25 mouse cellular contexts compared by ENCODE assay signal in genomic region chr6:6997956-6998355, GRCm38 (mm10).
"Had no signal": no experiment of that assay in that cellular context is flagged by ENCODE, and none has a peak within 500 bp of the region (broad histone marks: within the 10 kb centered on the region; RNA-seq: fewer than 3 reads in every experiment).

No protein-coding gene starts in this region.

- H3K4me1 ChIP-seq: liver, embryonic 15.5 days; lung, embryonic 15.5 days; megakaryocyte, embryonic 14.5 days; midbrain, embryonic 10.5 days; midbrain, embryonic 12.5 days; neural tube, embryonic 13.5 days; neural tube, embryonic 15.5 days; stomach, embryonic 15.5 days had no signal

- DNase-seq: liver, postnatal 0 days; lung, adult 2 months; lung, postnatal 14 days; lung, postnatal 36 days; midbrain, embryonic 14.5 days; retina, postnatal 1 day; right cerebral cortex, adult 18-20 months; right cerebral cortex, postnatal 25 days; right cerebral cortex, postnatal 4 days; thymus, adult 2 months; thymus, postnatal 25 days; thymus, postnatal 4 days had no signal

- H3K9me3 ChIP-seq: liver, embryonic 15.5 days; lung, embryonic 15.5 days; megakaryocyte, embryonic 14.5 days; midbrain, embryonic 10.5 days; midbrain, embryonic 12.5 days; neural tube, embryonic 13.5 days; neural tube, embryonic 15.5 days; stomach, embryonic 15.5 days had no signal

- H3K36me3 ChIP-seq: liver, embryonic 15.5 days; lung, embryonic 15.5 days; midbrain, embryonic 10.5 days; midbrain, embryonic 12.5 days; neural tube, embryonic 13.5 days; neural tube, embryonic 15.5 days; stomach, embryonic 15.5 days had no signal

- ATAC-seq: liver, postnatal 0 days; lung, postnatal 0 days; midbrain, embryonic 16.5 days had no signal

- H3K4me3 ChIP-seq: liver, embryonic 15.5 days; lung, embryonic 15.5 days; megakaryocyte, embryonic 14.5 days; midbrain, embryonic 10.5 days; midbrain, embryonic 12.5 days; myocyte; neural tube, embryonic 13.5 days; neural tube, embryonic 15.5 days; stomach, embryonic 15.5 days had no signal

- H3K4me2 ChIP-seq: liver, embryonic 15.5 days; lung, embryonic 15.5 days; midbrain, embryonic 12.5 days; neural tube, embryonic 13.5 days; neural tube, embryonic 15.5 days; stomach, embryonic 15.5 days had no signal

- H3K27me3 ChIP-seq: liver, embryonic 15.5 days; lung, embryonic 15.5 days; megakaryocyte, embryonic 14.5 days; midbrain, embryonic 12.5 days; neural tube, embryonic 13.5 days; neural tube, embryonic 15.5 days; stomach, embryonic 15.5 days had no signal

- H3K27ac ChIP-seq: liver, embryonic 15.5 days; lung, embryonic 15.5 days; macrophage; midbrain, embryonic 10.5 days; midbrain, embryonic 12.5 days; neural tube, embryonic 13.5 days; neural tube, embryonic 15.5 days; stomach, embryonic 15.5 days; stomach, postnatal 0 days had no signal

- H3K9ac ChIP-seq: liver, embryonic 15.5 days; liver, postnatal 0 days; lung, embryonic 15.5 days; midbrain, embryonic 12.5 days; neural tube, embryonic 13.5 days; neural tube, embryonic 15.5 days; stomach, embryonic 15.5 days had no signal
